Mouse (Mus musculus): ENCODE measurements around the gene Apoc2. TPM values are rescaled to one million over a fixed set of nuclear protein-coding genes. Genes with fewer than 3 reads are reported as not detected.

Apoc2 gene
- polyA plus RNA-seq, 1 experiment from 2014 or later: 0.78 TPM

DNA sequence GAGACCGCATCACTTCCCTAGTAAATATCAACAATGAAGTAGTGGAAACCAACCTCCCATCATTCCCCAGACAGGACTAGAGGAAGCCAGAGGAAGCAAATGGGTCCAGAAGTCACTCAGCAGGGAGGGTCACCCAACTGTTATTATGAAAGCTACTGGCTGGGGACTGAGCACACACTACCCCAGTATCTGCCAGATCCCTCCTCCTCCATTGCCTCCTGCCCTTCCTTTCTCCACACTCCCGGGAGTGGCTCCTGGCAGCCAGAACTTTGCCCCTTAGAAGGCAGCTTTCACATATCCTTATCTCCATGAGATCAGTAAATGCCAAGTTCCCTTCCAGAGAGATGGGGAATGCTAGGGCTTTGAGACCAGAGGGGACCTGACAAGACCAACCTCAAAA is 54.3 kb downstream of the Apoc2 start:
- no peak for DNase-seq (ENCODE audit: low spot score)
- H3K4me2 ChIP-seq (ENCODE audit: low read depth, low read length): no peak overlapping the region
- H3K9me3 ChIP-seq (ENCODE audit: control insufficient read depth, low read length): no peaks in the 10 kb centered on the region
- no peaks in the 10 kb centered on the region for H3K36me3 ChIP-seq (ENCODE audit: control insufficient read depth, insufficient read depth, low read length)
- H3K4me1 ChIP-seq (ENCODE audit: control insufficient read depth, insufficient read depth, low read length): 0 out of 2 replicates have a peak, but pooled peaks cover 6% of the 10 kb centered on the region
- no peak overlapping the region for H3K4me3 ChIP-seq (ENCODE audit: low read depth, low read length)
- no peak for ATAC-seq (ENCODE audit: low read depth)
- no peak overlapping the region for H3K27ac ChIP-seq (replicated peaks; ENCODE audit: low read depth, low read length)
- peaks cover 12% of the 10 kb centered on the region; the same call in 1 of the 2 replicates for H3K27me3 ChIP-seq (replicated peaks; ENCODE audit: control insufficient read depth, insufficient read depth, low read length)
- WGBS: 61% methylated on average over 2 of the region's 2 CpGs
- H3K9ac ChIP-seq (ENCODE audit: low read depth, low read length): no peak overlapping the region

DNA sequence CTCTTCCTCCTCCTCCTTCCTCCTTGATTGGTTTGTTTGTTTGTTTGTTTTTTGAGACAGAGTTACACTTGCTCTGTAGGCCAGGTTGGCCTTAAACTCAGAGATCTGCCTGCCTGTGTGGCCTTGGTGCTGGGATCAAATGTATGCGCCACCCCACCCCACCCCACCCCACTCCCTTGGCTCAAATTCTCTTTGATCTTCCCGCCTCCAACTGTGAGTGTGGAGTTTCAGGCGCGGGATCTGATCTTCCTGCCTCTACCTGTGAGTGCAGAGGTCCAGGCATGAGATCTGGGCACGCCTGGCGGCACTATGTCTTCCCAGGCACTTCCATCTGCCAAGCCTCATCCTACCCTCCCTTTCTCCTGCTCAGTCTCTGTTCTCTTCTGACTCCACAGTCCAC is 55.5 kb downstream of the Apoc2 start:
- Histone ChIP-seq H3K4me3 (ENCODE audit: low read depth, low read length) (no peak overlapping the region), H3K4me2 (ENCODE audit: low read depth, low read length) (no peak overlapping the region), H3K36me3 (ENCODE audit: control insufficient read depth, insufficient read depth, low read length) (no peaks in the 10 kb centered on the region), H3K9me3 (ENCODE audit: control insufficient read depth, low read length) (no peaks in the 10 kb centered on the region), H3K27ac (replicated peaks; ENCODE audit: low read depth, low read length) (no peak overlapping the region), H3K27me3 (replicated peaks; ENCODE audit: control insufficient read depth, insufficient read depth, low read length) (peaks cover 12% of the 10 kb centered on the region; the same call in 1 of the 2 replicates), H3K9ac (ENCODE audit: low read depth, low read length) (no peak overlapping the region), H3K4me1 (ENCODE audit: control insufficient read depth, insufficient read depth, low read length) (0 out of 2 replicates have a peak, but pooled peaks cover 6% of the 10 kb centered on the region)
- WGBS: 41% methylated on average over 6 of the region's 6 CpGs
- ATAC-seq (ENCODE audit: low read depth): no peak
- no peak for DNase-seq (ENCODE audit: low spot score)

Other genes starting within 250 kb of the Apoc2 start
- gene Mark4, start 219.1 kb downstream of the Apoc2 start, polyA plus RNA-seq (2014; fragmentation: Nextera tagmentation; extraction: Ambion mirVana): 10.5 and 10.9 TPM in 2 replicates
- gene Exoc3l2, start 214.6 kb downstream of the Apoc2 start, polyA plus RNA-seq (2014; fragmentation: Nextera tagmentation; extraction: Ambion mirVana): 1.4 and 1.7 TPM in 2 replicates
- 0.74 and 0.93 TPM in 2 replicates for gene Bloc1s3, start 169.6 kb downstream of the Apoc2 start, polyA plus RNA-seq (2014; fragmentation: Nextera tagmentation; extraction: Ambion mirVana)
- gene Trappc6a, start 169.5 kb downstream of the Apoc2 start, polyA plus RNA-seq (2014; fragmentation: Nextera tagmentation; extraction: Ambion mirVana): 61.8 and 67.3 TPM in 2 replicates
- 0.14 and 0.42 TPM in 2 replicates for gene Nkpd1, start 160.1 kb downstream of the Apoc2 start, polyA plus RNA-seq (2014; fragmentation: Nextera tagmentation; extraction: Ambion mirVana)
- gene Ppp1r37, start 114.9 kb downstream of the Apoc2 start, polyA plus RNA-seq (2014; fragmentation: Nextera tagmentation; extraction: Ambion mirVana): 4.9 and 5.7 TPM in 2 replicates
- gene Zfp296, start 100.7 kb downstream of the Apoc2 start, polyA plus RNA-seq (2014; fragmentation: Nextera tagmentation; extraction: Ambion mirVana): 0.48 and 1.2 TPM in 2 replicates
- 142 and 151 TPM in 2 replicates for gene Gemin7, start 100.3 kb downstream of the Apoc2 start, polyA plus RNA-seq (2014; fragmentation: Nextera tagmentation; extraction: Ambion mirVana)
- gene Clasrp, start 73.5 kb downstream of the Apoc2 start, polyA plus RNA-seq (2014; fragmentation: Nextera tagmentation; extraction: Ambion mirVana): 36.0 and 47.5 TPM in 2 replicates
- 9.9 and 11.5 TPM in 2 replicates for gene Relb, start 48.5 kb downstream of the Apoc2 start, polyA plus RNA-seq (2014; fragmentation: Nextera tagmentation; extraction: Ambion mirVana)
- 77.9 and 87.9 TPM in 2 replicates for gene Clptm1, start 12.9 kb downstream of the Apoc2 start, polyA plus RNA-seq (2014; fragmentation: Nextera tagmentation; extraction: Ambion mirVana)
- not detected in 2 replicates for gene Gm44805, start 3.5 kb upstream of the Apoc2 start, polyA plus RNA-seq (2014; fragmentation: Nextera tagmentation; extraction: Ambion mirVana)
- gene Apoc4, start 3.5 kb upstream of the Apoc2 start, polyA plus RNA-seq (2014; fragmentation: Nextera tagmentation; extraction: Ambion mirVana): not detected in 2 replicates
- 16.1 and 19.0 TPM in 2 replicates for gene Apoc1, start 14.7 kb upstream of the Apoc2 start, polyA plus RNA-seq (2014; fragmentation: Nextera tagmentation; extraction: Ambion mirVana)
- gene Apoe, start 21.2 kb upstream of the Apoc2 start, polyA plus RNA-seq (2014; fragmentation: Nextera tagmentation; extraction: Ambion mirVana): 482 and 510 TPM in 2 replicates
- 114 and 125 TPM in 2 replicates for gene Tomm40, start 37.5 kb upstream of the Apoc2 start, polyA plus RNA-seq (2014; fragmentation: Nextera tagmentation; extraction: Ambion mirVana)
- 55.2 and 62.0 TPM in 2 replicates for gene Nectin2, start 72.5 kb upstream of the Apoc2 start, polyA plus RNA-seq (2014; fragmentation: Nextera tagmentation; extraction: Ambion mirVana)
- gene Bcam, start 93.1 kb upstream of the Apoc2 start, polyA plus RNA-seq (2014; fragmentation: Nextera tagmentation; extraction: Ambion mirVana): 101 and 114 TPM in 2 replicates
- gene Cblc, start 118.9 kb upstream of the Apoc2 start, polyA plus RNA-seq (2014; fragmentation: Nextera tagmentation; extraction: Ambion mirVana): 4.7 TPM in 2 replicates
- 4.3 and 4.6 TPM in 2 replicates for gene Bcl3, start 144.8 kb upstream of the Apoc2 start, polyA plus RNA-seq (2014; fragmentation: Nextera tagmentation; extraction: Ambion mirVana)
- gene Gm19345, start 174.1 kb upstream of the Apoc2 start, polyA plus RNA-seq (2014; fragmentation: Nextera tagmentation; extraction: Ambion mirVana): 0.69 and 0.75 TPM in 2 replicates
- not detected in 2 replicates for gene Ceacam16, start 183.4 kb upstream of the Apoc2 start, polyA plus RNA-seq (2014; fragmentation: Nextera tagmentation; extraction: Ambion mirVana)
- 1.2 TPM in 2 replicates for gene Ceacam19, start 210.0 kb upstream of the Apoc2 start, polyA plus RNA-seq (2014; fragmentation: Nextera tagmentation; extraction: Ambion mirVana)
- gene Pvr, start 243.2 kb upstream of the Apoc2 start, polyA plus RNA-seq (2014; fragmentation: Nextera tagmentation; extraction: Ambion mirVana): 9.0 and 10.2 TPM in 2 replicates

All from embryonic facial prominence, embryonic 14.5 days (tissue).